Mouse (Mus musculus) liver, embryonic 14.5 days (tissue): ENCODE results near the gene Adap2. TPM values are rescaled to one million over a fixed set of nuclear protein-coding genes. Genes with fewer than 3 reads are reported as not detected.

ENCODE experiments used
- ATAC-seq: fragments of 200-750 bp; cut with Nextera tagmentation; 2 replicates; pipeline ENCODE4 v1.8.0; 2017; ENCODE audit warnings: moderate number of reproducible peaks, mild to moderate bottlenecking, moderate library complexity; ENCODE audit not compliant: insufficient read depth
- DNase-seq, 3 experiments: peaks; one replicate each; pipeline ENCODE4 v3.0.0-alpha.2; 2012 to 2013; ENCODE audit warnings: low read depth in 3 of 3, low spot score in 3 of 3
- H3K27ac ChIP-seq: fragments of 300-500 bp; sonication (generic); 2 replicates; pipeline ENCODE4 v1.5.1; 2014; ENCODE audit warnings: moderate library complexity, mild to moderate bottlenecking, control low read depth, inconsistent platforms
- H3K27me3 ChIP-seq: fragments of 300-500 bp; sonication (generic); 2 replicates; pipeline ENCODE4 v1.6.1; 2014; ENCODE audit warnings: mild to moderate bottlenecking, low read length, moderate library complexity; ENCODE audit not compliant: control insufficient read depth, insufficient read depth
- H3K36me3 ChIP-seq: fragments of 300-500 bp; sonication (generic); replicated peaks from 2 replicates; pipeline ENCODE4 v1.6.1; 2014; ENCODE audit warnings: low read depth; ENCODE audit not compliant: control insufficient read depth, insufficient read depth
- H3K4me1 ChIP-seq, 2 experiments: fragments of 200-500 bp in 1 of 2; fragments of 300-500 bp in 1 of 2; sonication (generic) in 1 of 2; replicated peaks; 2 replicates each; pipeline ENCODE4 v1.6.1; 2012 to 2014; ENCODE audit warnings: antibody characterized with exemption in 1 of 2, inconsistent platforms in 1 of 2, low read length in 1 of 2; ENCODE audit not compliant: control insufficient read depth in 2 of 2, insufficient read depth in 2 of 2
- H3K4me2 ChIP-seq: fragments of 300-500 bp; sonication (generic); 2 replicates; pipeline ENCODE4 v1.6.1; 2014; ENCODE audit warnings: low read depth, mild to moderate bottlenecking, control low read depth, moderate library complexity
- H3K4me3 ChIP-seq, 2 experiments: fragments of 200-500 bp in 1 of 2; fragments of 300-500 bp in 1 of 2; sonication (generic) in 1 of 2; 2 replicates each; pipeline ENCODE4 v1.5.1; 2012 to 2014; ENCODE audit warnings: low read depth in 2 of 2, low read length in 2 of 2, mild to moderate bottlenecking in 2 of 2, control low read depth in 1 of 2, inconsistent platforms in 1 of 2, moderate library complexity in 1 of 2; ENCODE audit not compliant: insufficient read depth in 1 of 2
- H3K9ac ChIP-seq: fragments of 300-500 bp; sonication (generic); replicated peaks from 2 replicates; pipeline ENCODE4 v1.6.1; 2014; ENCODE audit warnings: mild to moderate bottlenecking, control low read depth, moderate library complexity
- H3K9me3 ChIP-seq: fragments of 300-500 bp; sonication (generic); 2 replicates; pipeline ENCODE4 v1.6.1; 2016; ENCODE audit warnings: low read length, mixed read lengths; ENCODE audit not compliant: control insufficient read depth
- CTCF ChIP-seq: IDR thresholded peaks from 2 replicates; pipeline ENCODE4 v1.5.1; 2016; ENCODE audit warnings: antibody characterized with exemption, low read depth, control low read depth
- EP300 ChIP-seq: IDR thresholded peaks from 2 replicates; pipeline ENCODE4 v1.6.1; 2016; ENCODE audit warnings: antibody characterized with exemption, low read depth
- WGBS: fragments of 180-500 bp; shearing (Covaris S2); extraction: QIAGEN DNeasy Blood & Tissue Kit; methylation state at CpG from one replicate; pipeline ENCODE4 v1.1.7; 2014; ENCODE audit not compliant: insufficient replicate concordance; 5-methylcytosine and 5-hydroxymethylcytosine counted together
- polyA plus RNA-seq, 2 experiments: library from polyadenylated mRNA; depleted of rRNA in 1 of 2; stranded (reverse) in 1 of 2; unstranded in 1 of 2; fragments of >200 nt; fragmentation: Nextera tagmentation in 1 of 2; extraction: Ambion mirVana in 1 of 2; gene quantifications; 2 replicates each; pipeline versions ENCODE4 v1.2.1 to v1.2.3; 2012 to 2014

Gene Adap2
- polyA plus RNA-seq, 2 experiments = 2.4 to 3.9 TPM

GRCm38 (mm10) chr11:80202296-80202695 is 48.4 kb downstream of the Adap2 start:
- peak overlapping the region; percentile 21; the same call in 1 of the 2 replicates for H3K4me2 ChIP-seq
- no peaks in the 10 kb centered on the region for H3K36me3 ChIP-seq
- ATAC-seq = no peak
- no peaks in the 10 kb centered on the region for H3K9me3 ChIP-seq
- H3K27me3 ChIP-seq = no peaks in the 10 kb centered on the region
- no peak for TF ChIP-seq EP300
- no peak for TF ChIP-seq CTCF
- no peak for DNase-seq
- H3K9ac ChIP-seq = no peak overlapping the region
- no peaks in the 10 kb centered on the region for H3K4me1 ChIP-seq
- H3K27ac ChIP-seq = no peak overlapping the region
- no peak overlapping the region for H3K4me3 ChIP-seq
- WGBS = 62% methylated on average over 6 of the region's 6 CpGs

GRCm38 (mm10) chr11:80204037-80204436 is 50.1 kb downstream of the Adap2 start:
- no peaks in the 10 kb centered on the region for H3K9me3 ChIP-seq
- WGBS = 60% methylated on average over 3 of the region's 3 CpGs
- no peak for DNase-seq
- no peak overlapping the region for H3K9ac ChIP-seq
- TF ChIP-seq CTCF = no peak
- no peak for TF ChIP-seq EP300
- H3K27ac ChIP-seq = no peak overlapping the region
- no peak overlapping the region for H3K4me2 ChIP-seq
- H3K36me3 ChIP-seq = no peaks in the 10 kb centered on the region
- no peak for ATAC-seq
- no peak overlapping the region for H3K4me3 ChIP-seq
- H3K27me3 ChIP-seq = no peaks in the 10 kb centered on the region
- H3K4me1 ChIP-seq = no peaks in the 10 kb centered on the region

- H3K27ac ChIP-seq = no peak overlapping the region
- DNase-seq (no peak), ATAC-seq (no peak)
- H3K4me3 ChIP-seq = no peak overlapping the region
- TF ChIP-seq EP300 = no peak
- TF ChIP-seq CTCF = no peak
- H3K9me3 ChIP-seq = no peaks in the 10 kb centered on the region
- H3K27me3 ChIP-seq = no peaks in the 10 kb centered on the region
- peaks cover 0 to under 1% of the 10 kb centered on the region in 2 experiments; a peak in 1 of 4 replicates for H3K4me1 ChIP-seq
- H3K9ac ChIP-seq = no peak overlapping the region
- no peaks in the 10 kb centered on the region for H3K36me3 ChIP-seq
- no peak overlapping the region for H3K4me2 ChIP-seq
- 50% methylated on average over 5 of the region's 5 CpGs for WGBS
Observed at GRCm38 (mm10) chr11:80204941-80205340, 51.0 kb downstream of the Adap2 start.

GRCm38 (mm10) chr11:80208465-80208859 is 54.6 kb downstream of the Adap2 start:
- Histone ChIP-seq H3K27ac (no peak overlapping the region), H3K4me2 (0 out of 2 replicates have a peak overlapping the region, but pooled peaks have one; percentile 89), H3K9me3 (no peaks in the 10 kb centered on the region), H3K27me3 (no peaks in the 10 kb centered on the region), H3K36me3 (no peaks in the 10 kb centered on the region), H3K4me1 (peaks cover 3 to 8% of the 10 kb centered on the region in 2 experiments), H3K9ac (no peak overlapping the region), H3K4me3 (peak overlapping the region in 1 of 2 experiments; percentile 97; a peak in 2 of 4 replicates)
- no peak for TF ChIP-seq CTCF
- TF ChIP-seq EP300 = no peak
- 33% methylated on average over 7 of the region's 7 CpGs for WGBS
- DNase-seq = no peak
- peak; percentile 4 for ATAC-seq

- no peaks in the 10 kb centered on the region for H3K36me3 ChIP-seq
- peak within 1 kb of the TSS; percentile 85 to 97 for H3K4me3 ChIP-seq
- peak within 1 kb of the TSS; percentile 89 for H3K4me2 ChIP-seq
- peaks cover 3 to 8% of the 10 kb centered on the region in 2 experiments for H3K4me1 ChIP-seq
- no peaks in the 10 kb centered on the region for H3K27me3 ChIP-seq
- WGBS = under 1% methylated on average over 78 of the region's 78 CpGs
- ATAC-seq = peak; percentile 94
- TF ChIP-seq CTCF (peak; percentile 91), EP300 (no peak)
- no peaks in the 10 kb centered on the region for H3K9me3 ChIP-seq
- peak; percentile 90 to 93 (median 93) for DNase-seq
- peak within 1 kb of the TSS; percentile 90 for H3K27ac ChIP-seq
- peak within 1 kb of the TSS; percentile 94 for H3K9ac ChIP-seq
Observed at GRCm38 (mm10) chr11:80208860-80209800, 55.2 kb downstream of the Adap2 start, which contains the start of gene Rhot1. Gene Rhot1 (plus strand): TSS chr11:80209019.
